Mouse (Mus musculus): Measurements from ENCODE around the gene A230050P20Rik.

The A230050P20Rik gene

DNA sequence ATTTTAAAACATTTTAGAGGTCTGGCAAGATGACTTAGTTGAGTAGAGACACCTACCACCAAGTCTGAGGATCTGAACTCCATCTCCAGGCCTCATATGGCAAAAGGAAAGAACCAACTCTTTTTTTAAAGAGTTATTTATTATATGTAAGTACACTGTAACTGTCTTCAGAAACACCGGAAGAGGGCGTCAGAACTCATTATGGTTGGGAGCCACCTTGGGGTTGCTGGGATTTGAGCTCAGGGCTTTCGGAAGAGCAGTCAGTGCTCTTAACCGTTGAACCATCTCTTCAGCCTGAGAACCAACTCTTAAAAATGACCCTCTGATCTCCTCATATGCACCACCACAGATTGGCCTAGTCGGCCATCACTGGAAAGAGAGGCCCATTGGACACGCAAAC is 18.7 kb downstream of the A230050P20Rik start:
- POLR2A ChIA-PET, result interaction anchor here in 3 of 4 experiments (0.7 to 13.1 kb wide), 17 partner anchors 8 to 337 kb away, joined by 3 to 226 read pairs (median 5); partner anchors contain the start of genes Angptl6 (in 2 of the 3), Eif3g (in 2 of the 3), Gm38431 (in 1 of the 3) and Icam1 (in 1 of the 3)
- CTCF ChIA-PET, result interaction anchor here (0.6 to 2.7 kb wide), 7 partner anchors 9 to 269 kb away, joined by 3 to 19 read pairs (median 6); partner anchors contain the start of gene Eif3g (in 1 of the 4)

DNA sequence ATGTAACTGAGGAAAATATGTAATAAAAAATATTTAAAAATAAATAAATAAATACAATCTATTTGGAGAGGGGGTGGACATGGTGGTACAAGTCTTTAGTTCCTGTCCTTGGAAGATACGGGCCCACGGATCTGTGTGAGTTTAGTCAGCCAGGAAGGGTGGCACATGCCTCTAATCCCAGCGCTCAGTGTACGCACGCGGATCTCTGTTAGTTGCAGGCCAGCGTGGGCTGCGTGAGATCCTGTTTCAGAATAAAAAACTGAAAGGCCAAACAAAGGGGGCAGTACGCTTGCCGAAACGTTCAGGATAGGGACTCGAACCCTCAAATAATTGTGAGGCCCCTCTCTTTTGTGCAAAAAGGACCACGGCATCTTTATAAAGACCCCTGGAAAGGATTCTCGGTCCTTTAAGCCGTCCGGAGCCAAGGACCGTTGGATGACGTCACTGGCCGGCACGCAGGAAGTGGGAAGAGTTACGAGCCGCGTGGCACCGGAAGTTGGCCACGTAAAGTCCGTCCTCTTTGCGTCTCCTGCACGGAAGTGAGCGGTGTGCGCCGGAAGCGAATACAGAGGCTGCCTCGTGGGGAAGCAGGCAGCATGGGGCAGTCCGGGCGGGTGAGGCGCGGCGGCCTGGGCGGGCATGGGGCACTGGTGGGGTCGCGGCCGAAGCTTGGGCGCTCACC is 19.4 kb downstream of the A230050P20Rik start, which contains the start of gene Ppan:
Gene Ppan (plus strand): TSS at position 472 of the 682 bp plus-strand sequence.
- CTCF ChIA-PET, result interaction anchor here (0.6 to 3.2 kb wide), 15 partner anchors 10 to 268 kb away, joined by 3 to 19 read pairs (median 6); partner anchors contain the start of gene Eif3g (in 3 of the 4)
- POLR2A ChIA-PET, result interaction anchor here (0.6 to 13.1 kb wide), 41 partner anchors 8 to 359 kb away, joined by 3 to 226 read pairs (median 4); partner anchors contain the start of genes Eif3g (in 3 of the 4), Angptl6 (in 2 of the 4), Icam1 (in 2 of the 4) and Gm38431 (in 1 of the 4)

DNA sequence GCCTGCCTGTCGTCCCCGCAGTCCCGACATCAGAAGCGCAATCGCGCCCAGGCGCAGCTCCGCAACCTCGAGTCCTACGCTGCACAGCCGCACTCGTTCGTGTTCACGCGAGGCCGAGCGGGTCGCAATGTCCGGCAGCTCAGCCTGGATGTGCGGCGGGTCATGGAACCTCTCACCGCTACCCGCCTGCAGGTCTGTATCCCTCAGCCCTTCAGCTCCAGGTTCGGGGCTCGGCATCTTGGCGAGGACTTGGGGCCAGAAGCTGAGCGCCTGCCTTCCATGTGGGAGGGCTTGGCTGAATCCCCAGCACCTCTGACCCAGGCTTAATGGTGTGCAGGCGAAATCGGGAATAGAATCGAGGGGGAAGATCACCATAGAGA is 19.9 kb downstream of the A230050P20Rik start:
- ChIA-PET CTCF (interaction anchor here (0.6 to 3.2 kb wide), 10 partner anchors 10 to 145 kb away, joined by 3 to 17 read pairs (median 6); partner anchors contain the start of genes Eif3g (in 3 of the 4) and S1pr2 (in 1 of the 4)), POLR2A (interaction anchor here (0.6 to 13.1 kb wide), 35 partner anchors 8 to 358 kb away, joined by 3 to 226 read pairs (median 4); partner anchors contain the start of genes Eif3g (in 3 of the 4), Angptl6 (in 2 of the 4), A230050P20Rik (in 1 of the 4) and Gm38431 (in 1 of the 4))

GRCm38 (mm10) chr9:20889185-20890141 is 21.0 kb downstream of the A230050P20Rik start:
- ChIA-PET CTCF (interaction anchor here (0.5 to 3.6 kb wide), 8 partner anchors 9 to 1183 kb away, joined by 3 to 15 read pairs (median 6); partner anchors contain the start of genes Eif3g (in 3 of the 4) and S1pr2 (in 1 of the 4)), POLR2A (interaction anchor here (0.6 to 13.1 kb wide), 48 partner anchors 9 to 238 kb away, joined by 3 to 235 read pairs (median 4); partner anchors contain the start of genes Eif3g (in 4 of the 4), Angptl6 (in 2 of the 4), Icam1 (in 2 of the 4) and A230050P20Rik (in 1 of the 4))

DNA sequence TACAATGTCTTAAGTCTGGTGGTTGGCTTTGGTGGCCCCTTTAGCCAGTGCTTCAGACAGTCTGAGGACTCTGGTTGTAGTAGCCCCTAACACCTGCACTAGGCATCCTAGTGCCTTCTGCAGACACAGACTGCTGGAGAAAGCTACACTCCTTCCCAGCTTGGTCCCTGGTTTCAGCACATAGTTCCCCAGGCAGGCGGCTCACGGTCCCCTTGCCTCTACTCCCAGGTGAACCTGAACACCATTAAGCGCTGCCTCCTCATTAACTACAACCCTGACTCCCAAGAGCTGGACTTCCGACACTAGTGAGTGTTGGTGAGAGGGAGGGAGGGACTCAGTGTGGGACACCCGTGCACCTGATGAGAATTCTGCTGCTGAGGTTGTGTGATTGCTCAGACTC is 22.0 kb downstream of the A230050P20Rik start:
- CTCF ChIA-PET, result interaction anchor here in 3 of 4 experiments (0.9 to 3.6 kb wide), 7 partner anchors 8 to 140 kb away, joined by 3 to 15 read pairs (median 4); partner anchors contain the start of gene Eif3g (in 3 of the 3)
- POLR2A ChIA-PET, result interaction anchor here (0.6 to 13.1 kb wide), 51 partner anchors 8 to 271 kb away, joined by 3 to 235 read pairs (median 6); partner anchors contain the start of genes Eif3g (in 4 of the 4), Angptl6 (in 2 of the 4), S1pr2 (in 2 of the 4) and Gm38431 (in 1 of the 4)

GRCm38 (mm10) chr9:20891339-20892103 is 23.1 kb downstream of the A230050P20Rik start:
- ChIA-PET POLR2A (interaction anchor here (0.5 to 13.1 kb wide), 62 partner anchors 7 to 1154 kb away, joined by 3 to 235 read pairs (median 5); partner anchors contain the start of genes Angptl6 (in 2 of the 4), Eif3g (in 1 of the 4), Gm38431 (in 1 of the 4) and Icam1 (in 1 of the 4)), CTCF (interaction anchor here in 3 of 4 experiments (1.0 to 3.6 kb wide), 5 partner anchors 10 to 139 kb away, joined by 3 to 15 read pairs (median 4); no protein-coding TSS in a partner anchor)

GRCm38 (mm10) chr9:20892104-20892653 is 23.7 kb downstream of the A230050P20Rik start:
- ChIA-PET CTCF (interaction anchor here in 2 of 4 experiments (2.8 to 3.6 kb wide), 2 partner anchors 14 kb away, joined by 9 to 15 read pairs; no protein-coding TSS in a partner anchor), POLR2A (interaction anchor here (0.5 to 13.1 kb wide), 52 partner anchors 7 to 332 kb away, joined by 3 to 235 read pairs (median 5); partner anchors contain the start of genes Angptl6 (in 2 of the 4), Eif3g (in 1 of the 4), Gm38431 (in 1 of the 4) and Icam1 (in 1 of the 4))

DNA sequence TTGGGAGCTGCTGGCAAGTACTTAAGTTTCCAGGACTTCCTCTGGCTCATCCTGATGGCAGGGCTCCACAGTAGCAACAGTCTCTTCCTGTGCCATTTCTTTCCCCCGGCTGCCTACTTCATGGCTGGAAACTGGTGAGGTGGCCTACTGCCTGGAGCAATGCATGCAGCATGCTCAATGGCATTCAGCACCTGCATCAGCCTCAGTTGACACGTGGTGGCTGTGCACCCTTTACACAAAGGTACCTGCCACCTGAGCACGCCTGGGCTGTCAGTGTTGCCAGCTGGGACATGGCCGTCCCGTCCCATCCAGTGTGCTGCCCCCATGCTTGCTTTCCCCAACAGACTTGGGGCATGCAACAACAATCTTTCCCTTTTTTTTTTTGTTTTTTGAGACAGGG is 24.6 kb downstream of the A230050P20Rik start:
- ChIA-PET POLR2A (interaction anchor here (0.6 to 13.1 kb wide), 49 partner anchors 6 to 460 kb away, joined by 3 to 235 read pairs (median 4); partner anchors contain the start of genes Angptl6 (in 2 of the 4), Cdkn2d (in 1 of the 4), Eif3g (in 1 of the 4) and Gm38431 (in 1 of the 4)), CTCF (interaction anchor here in 2 of 4 experiments (0.6 to 2.8 kb wide), 2 partner anchors 15 to 150 kb away, joined by 4 to 9 read pairs; no protein-coding TSS in a partner anchor)

DNA sequence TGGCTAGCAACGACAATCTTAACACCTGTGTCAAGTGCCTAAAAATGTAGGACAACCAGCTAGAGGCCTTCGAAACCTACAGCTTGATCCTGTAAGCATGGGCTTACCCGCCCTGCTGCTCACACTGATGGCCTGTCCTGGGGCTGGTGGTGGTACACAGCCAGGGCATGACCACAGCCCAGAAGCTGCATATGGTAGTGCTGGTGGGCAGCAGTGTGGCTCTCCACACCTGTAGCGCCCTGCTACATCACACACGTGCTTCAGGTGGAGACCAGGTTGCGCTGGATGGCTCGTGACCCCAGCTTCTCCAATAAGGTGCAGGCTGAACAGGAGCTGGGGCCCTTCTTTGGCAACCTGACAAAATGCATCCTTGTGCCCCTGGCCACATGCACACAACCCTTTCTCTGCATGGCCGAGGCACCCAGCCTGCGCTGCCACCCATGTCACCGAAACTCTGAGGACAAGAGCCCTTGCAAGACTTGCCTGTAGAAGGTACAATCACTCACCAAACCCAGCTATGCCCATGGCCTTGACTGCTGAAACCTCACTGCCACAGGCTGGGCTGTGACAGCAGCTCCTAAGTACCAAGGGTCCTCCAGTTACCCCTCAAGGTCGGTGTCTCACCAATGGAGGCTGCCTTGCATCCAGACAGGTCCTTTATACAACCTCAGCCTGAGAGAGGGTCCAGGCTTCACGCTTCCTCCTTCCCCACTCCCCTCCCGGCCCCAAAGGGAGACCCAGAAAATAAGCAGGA is 25.3 kb downstream of the A230050P20Rik start:
- CTCF ChIA-PET, result interaction anchor here in 1 of 4 experiments (0.6 kb wide), 1 partner anchor 150 kb away, joined by 4 read pairs; no protein-coding TSS in a partner anchor

GRCm38 (mm10) chr9:20894629-20895028 is 26.2 kb downstream of the A230050P20Rik start:
- POLR2A ChIA-PET, result interaction anchor here (0.6 to 13.1 kb wide), 25 partner anchors 8 to 236 kb away, joined by 3 to 235 read pairs (median 4); partner anchors contain the start of genes Angptl6 (in 2 of the 4), Gm38431 (in 1 of the 4), Mrpl4 (in 1 of the 4) and Ppan (in 1 of the 4)
- CTCF ChIA-PET, result interaction anchor here in 1 of 4 experiments (0.5 kb wide), 1 partner anchor 87 kb away, joined by 3 read pairs; no protein-coding TSS in a partner anchor

More for the DNA sequence above, 25.3 kb downstream of the A230050P20Rik start:
- POLR2A ChIA-PET, result interaction anchor here (0.6 to 13.1 kb wide), 46 partner anchors 5 to 459 kb away, joined by 3 to 235 read pairs (median 4); partner anchors contain the start of genes Angptl6 (in 2 of the 4), Cdkn2d (in 1 of the 4), Eif3g (in 1 of the 4) and Gm38431 (in 1 of the 4)

GRCm38 (mm10) chr9:20895382-20895781 is 26.9 kb downstream of the A230050P20Rik start:
- CTCF ChIA-PET, result interaction anchor here in 2 of 4 experiments (0.6 kb wide), 2 partner anchors 15 to 388 kb away, joined by 3 read pairs; no protein-coding TSS in a partner anchor

DNA sequence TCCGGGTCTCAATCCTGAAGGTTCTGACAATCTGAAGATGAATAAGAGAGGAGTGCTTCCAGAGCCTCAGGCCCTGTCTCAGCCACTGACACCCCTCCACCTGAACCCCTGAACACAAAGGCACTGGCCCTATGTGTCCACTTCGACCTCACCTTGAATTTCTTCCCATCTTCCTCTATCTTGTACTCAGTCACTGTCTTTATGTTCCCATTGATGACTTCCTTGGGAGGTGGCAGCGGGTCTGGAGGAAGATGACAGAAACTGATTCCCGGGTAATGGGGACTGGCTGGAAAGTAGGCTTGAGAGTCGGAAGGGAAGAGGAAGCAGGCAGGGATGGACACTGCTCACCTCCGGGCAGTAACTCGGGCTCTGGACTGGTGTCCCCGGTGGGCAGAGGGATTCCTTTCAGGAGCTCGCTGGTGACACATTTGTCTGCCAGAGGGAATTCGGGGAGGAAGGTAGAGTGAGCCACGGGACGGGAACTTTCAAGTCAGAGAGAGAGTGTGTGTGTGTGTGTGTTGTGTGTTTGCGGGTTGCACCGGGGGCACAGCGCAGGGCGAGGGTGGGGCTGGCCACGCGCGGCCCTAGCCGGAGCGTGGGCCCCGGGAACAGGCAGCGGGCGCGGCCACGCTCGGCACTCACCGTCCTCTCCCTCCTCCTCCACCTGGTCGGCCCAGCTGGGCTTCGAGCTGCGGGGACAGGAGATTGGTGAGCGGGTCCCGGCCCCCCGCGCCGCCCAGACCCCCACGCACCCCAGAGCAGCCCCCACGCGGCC is 29.5 kb downstream of the A230050P20Rik start:
- ChIA-PET CTCF (interaction anchor here (0.5 to 1.8 kb wide), 74 partner anchors 8 to 1201 kb away, joined by 3 to 30 read pairs (median 5); partner anchors contain the start of genes Ppan (in 3 of the 4), Icam5 (in 2 of the 4), Cnn1 (in 1 of the 4) and Gm38431 (in 1 of the 4)), POLR2A (interaction anchor here (0.5 to 13.1 kb wide), 89 partner anchors 8 to 353 kb away, joined by 3 to 235 read pairs (median 5); partner anchors contain the start of genes Gm38431 (in 3 of the 4), Icam1 (in 3 of the 4), Ppan (in 3 of the 4) and Raver1 (in 3 of the 4))

More at GRCm38 (mm10) chr9:20895382-20895781, 26.9 kb downstream of the A230050P20Rik start:
- POLR2A ChIA-PET, result interaction anchor here (0.6 to 13.1 kb wide), 22 partner anchors 5 to 707 kb away, joined by 3 to 235 read pairs (median 4); partner anchors contain the start of genes Angptl6 (in 2 of the 4), Ppan (in 2 of the 4), Gm38431 (in 1 of the 4) and Mrpl4 (in 1 of the 4)

DNA sequence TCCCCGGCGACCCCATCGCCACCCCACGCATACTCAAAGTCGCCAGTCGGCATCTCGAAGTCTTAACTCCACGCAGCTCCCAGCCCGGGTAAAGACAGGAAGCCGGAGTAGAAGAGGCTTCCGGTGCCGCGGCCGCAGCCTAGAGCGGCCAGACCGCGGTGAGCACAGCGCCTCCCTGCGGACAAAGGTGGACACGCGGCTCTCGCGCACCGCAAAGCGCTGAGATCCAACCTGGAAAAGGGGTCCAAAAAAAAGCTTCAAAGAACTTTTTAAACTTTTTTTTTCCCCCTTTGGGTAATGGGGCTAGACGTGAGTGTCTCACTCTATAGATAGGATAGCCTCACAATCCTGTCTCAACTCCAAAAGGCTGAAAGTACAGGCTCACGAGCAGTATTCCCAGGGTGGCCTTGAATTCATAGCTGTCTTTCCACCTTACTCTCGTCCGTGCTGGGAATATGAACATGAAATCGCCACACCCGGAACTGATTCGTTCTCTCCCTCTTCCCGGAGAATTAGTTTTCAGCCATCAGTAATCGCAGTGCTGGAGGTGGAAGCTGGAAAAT is 30.1 kb downstream of the A230050P20Rik start, which contains the start of gene Eif3g:
Gene Eif3g (minus strand): TSS at position 113 of the 563 bp plus-strand sequence.
- ChIA-PET POLR2A (interaction anchor here (0.5 to 13.1 kb wide), 103 partner anchors 9 to 393 kb away, joined by 3 to 235 read pairs (median 5); partner anchors contain the start of genes Gm38431 (in 3 of the 4), Icam1 (in 3 of the 4), Raver1 (in 3 of the 4) and Angptl6 (in 2 of the 4)), CTCF (interaction anchor here (0.5 to 1.8 kb wide), 93 partner anchors 8 to 1201 kb away, joined by 3 to 30 read pairs (median 5); partner anchors contain the start of genes Ppan (in 3 of the 4), Icam5 (in 2 of the 4), Cnn1 (in 1 of the 4) and Gm38431 (in 1 of the 4))

Data from embryonic stem cell, embryonic (primary cell).